30 mouse cellular contexts compared by ENCODE assay signal in genomic region chr5:127852305-127852704, GRCm38 (mm10).
DNase-seq lines count a peak whose midpoint lies in the region; ATAC-seq lines count a peak whose summit lies in the region.
"Had no signal": no experiment of that assay in that cellular context is flagged by ENCODE, and none has a peak within 500 bp of the region (broad histone marks: within the 10 kb centered on the region; RNA-seq: fewer than 3 reads in every experiment).

No protein-coding gene starts in this region.

- H3K27me3 ChIP-seq in kidney, embryonic 15.5 days = no peaks in the 10 kb centered on the region
- H3K27me3 ChIP-seq in kidney, embryonic 16.5 days (ENCODE audit: insufficient read depth, low read length) = no peaks in the 10 kb centered on the region
- H3K27me3 ChIP-seq: CH12.LX; embryonic facial prominence, embryonic 13.5 days; forebrain, embryonic 12.5 days; forebrain, embryonic 15.5 days; hindbrain, embryonic 13.5 days had no signal

- WGBS in kidney, embryonic 15.5 days = 62% methylated on average over 1 of the region's 1 CpGs
- WGBS in kidney, embryonic 16.5 days = 69% methylated on average over 1 of the region's 1 CpGs

- ATAC-seq in kidney, embryonic 15.5 days (replicated peaks; ENCODE audit: low FRiP score) = no peak
- ATAC-seq in kidney, embryonic 16.5 days (ENCODE audit: low FRiP score, low TSS enrichment) = 0 out of 2 replicates have a peak, but pooled peaks have one; percentile 57
- ATAC-seq: forebrain, embryonic 15.5 days; hindbrain, postnatal 0 days had no signal

- no peak overlapping the region for H3K9ac ChIP-seq in kidney, embryonic 15.5 days
- no peak overlapping the region for H3K9ac ChIP-seq in kidney, embryonic 16.5 days (replicated peaks; ENCODE audit: low read length)
- H3K9ac ChIP-seq: embryonic facial prominence, embryonic 13.5 days; forebrain, embryonic 12.5 days; forebrain, embryonic 15.5 days; hindbrain, embryonic 13.5 days had no signal

- H3K4me2 ChIP-seq in kidney, embryonic 15.5 days = no peak overlapping the region
- H3K4me2 ChIP-seq in kidney, embryonic 16.5 days (replicated peaks; ENCODE audit: low read depth, low read length) = no peak overlapping the region
- H3K4me2 ChIP-seq: embryonic facial prominence, embryonic 13.5 days; forebrain, embryonic 12.5 days; forebrain, embryonic 15.5 days; heart, embryonic 11.5 days; hindbrain, embryonic 13.5 days had no signal

- intact Hi-C loops in left cerebral cortex, postnatal 36 days (cut with DNase I) = no loop called here

- no peak overlapping the region for H3K27ac ChIP-seq in kidney, embryonic 15.5 days
- H3K27ac ChIP-seq in kidney, embryonic 16.5 days (ENCODE audit: low read length) = no peak overlapping the region
- H3K27ac ChIP-seq: embryonic facial prominence, embryonic 10.5 days; embryonic facial prominence, embryonic 13.5 days; forebrain, embryonic 12.5 days; forebrain, embryonic 15.5 days; hindbrain, embryonic 10.5 days; hindbrain, embryonic 13.5 days; hindbrain, postnatal 0 days had no signal

- no peaks in the 10 kb centered on the region for H3K4me1 ChIP-seq in kidney, embryonic 15.5 days
- H3K4me1 ChIP-seq in kidney, embryonic 16.5 days (ENCODE audit: insufficient read depth, low read length) = no peaks in the 10 kb centered on the region
- H3K4me1 ChIP-seq: embryonic facial prominence, embryonic 10.5 days; embryonic facial prominence, embryonic 13.5 days; forebrain, embryonic 12.5 days; forebrain, embryonic 15.5 days; hindbrain, embryonic 10.5 days; hindbrain, embryonic 13.5 days had no signal

- DNase-seq in kidney, adult 18-20 months = peak; percentile 28
- peak; percentile 56 for DNase-seq in kidney, postnatal 14 days
- peak; percentile 10 to 40 for DNase-seq in kidney, postnatal 4 days
- no peak for DNase-seq in left cerebral cortex, postnatal 36 days (ENCODE audit: low spot score in 2 of 2)
- no peak for DNase-seq in gastrocnemius, postnatal 4 days (ENCODE audit: low spot score in 2 of 2)
- no peak for DNase-seq in gastrocnemius, adult 8-10 months (ENCODE audit: low spot score in 2 of 2)
- DNase-seq: adrenal gland, adult 2 months; adrenal gland, postnatal 14 days; B cell, adult 2 months; cerebellum, adult 11-12 months; cerebellum, adult 8-10 months; cerebellum, postnatal 10 days; cerebellum, postnatal 36 days; embryo, embryonic 11 days; gastrocnemius, postnatal 10 days; gastrocnemius, postnatal 36 days; heart, adult 11 months had no signal

- no peak overlapping the region for H3K4me3 ChIP-seq in kidney, embryonic 15.5 days (replicated peaks)
- H3K4me3 ChIP-seq in kidney, embryonic 16.5 days (ENCODE audit: low read length) = no peak overlapping the region
- H3K4me3 ChIP-seq: embryonic facial prominence, embryonic 10.5 days; embryonic facial prominence, embryonic 13.5 days; erythroblast, embryonic 14.5 days; forebrain, embryonic 12.5 days; forebrain, embryonic 15.5 days; hindbrain, embryonic 10.5 days; hindbrain, embryonic 13.5 days had no signal

- no peaks in the 10 kb centered on the region for H3K9me3 ChIP-seq in kidney, embryonic 15.5 days (replicated peaks)
- H3K9me3 ChIP-seq in kidney, embryonic 16.5 days (ENCODE audit: low read length) = no peaks in the 10 kb centered on the region
- H3K9me3 ChIP-seq: embryonic facial prominence, embryonic 10.5 days; forebrain, embryonic 12.5 days; forebrain, embryonic 15.5 days; hindbrain, embryonic 10.5 days; hindbrain, embryonic 13.5 days had no signal

- H3K36me3 ChIP-seq in kidney, embryonic 15.5 days = no peaks in the 10 kb centered on the region
- H3K36me3 ChIP-seq in kidney, embryonic 16.5 days (ENCODE audit: insufficient read depth, low read length) = no peaks in the 10 kb centered on the region
- H3K36me3 ChIP-seq: embryonic facial prominence, embryonic 10.5 days; embryonic facial prominence, embryonic 13.5 days; forebrain, embryonic 12.5 days; forebrain, embryonic 15.5 days; G1E; hindbrain, embryonic 10.5 days; hindbrain, embryonic 13.5 days had no signal

Comparison
In these comparisons a context has a peak if more than half of its experiments do, and no peak if none do; other contexts are left out.
1. DNase-seq: peak in kidney, adult 18-20 months (single experiment), kidney, postnatal 14 days (single experiment) and kidney, postnatal 4 days (2 of 2); none in left cerebral cortex, postnatal 36 days (0 of 2), gastrocnemius, postnatal 4 days (0 of 2) and gastrocnemius, adult 8-10 months (0 of 2).